In the genomic region with DNA sequence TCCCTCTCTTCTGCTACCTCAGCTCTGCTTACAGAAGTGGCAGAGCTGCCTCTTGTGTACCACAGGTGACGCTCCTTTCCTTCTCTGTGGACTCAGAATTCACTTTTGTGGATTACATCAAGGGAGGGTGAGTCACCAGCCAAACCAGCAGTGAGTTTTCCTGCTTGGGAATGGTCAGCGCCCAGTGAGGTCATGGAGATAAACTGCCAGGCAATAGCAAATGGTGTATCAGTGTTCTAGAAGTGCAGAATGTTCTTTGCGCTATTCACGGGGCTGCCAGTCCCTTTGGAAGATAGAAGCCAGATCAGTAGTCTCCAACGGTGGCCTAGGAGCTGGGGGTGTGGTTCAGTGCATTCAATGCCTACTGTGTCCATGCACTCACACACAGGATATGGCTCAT, we compare ENCODE assay signal across 18 mouse cellular contexts. TPM values are rescaled to one million over a fixed set of nuclear protein-coding genes. Genes with fewer than 3 reads are reported as not detected.
A peak's percentile ranks its signal among the peaks of the same experiment; 100 is the strongest.
DNase-seq lines count a peak whose midpoint lies in the region.
"Had no signal": no experiment of that assay in that cellular context is flagged by ENCODE, and none has a peak within 500 bp of the region (broad histone marks: within the 10 kb centered on the region; RNA-seq: fewer than 3 reads in every experiment).

No protein-coding gene starts in this region.

- peak; percentile 43 for DNase-seq in adrenal gland, adult 2 months
- DNase-seq in adrenal gland, adult 8-10 months, result no peak
- peak; percentile 31 for DNase-seq in heart, adult 8-10 months (ENCODE audit: low spot score)
- DNase-seq in heart, postnatal 14 days, result no peak
- DNase-seq in NIH3T3 (ENCODE audit: low read depth), result peak; percentile 70
- DNase-seq in left cerebral cortex, adult 18-20 months (ENCODE audit: low spot score in 2 of 2), result no peak
- no peak for DNase-seq in cerebellum, postnatal 4 days (ENCODE audit: low spot score in 2 of 2)
- DNase-seq: adrenal gland, postnatal 14 days; B cell, adult 2 months; cerebellum, adult 2 months; cerebellum, postnatal 10 days; embryo, embryonic 11 days; gastrocnemius, adult 2 months; gastrocnemius, postnatal 25 days; kidney, adult 18-20 months had no signal

- intact Hi-C loops in heart, postnatal 14 days (cut with DNase I), result no loop called here

RNA-seq across cellular contexts. Expression of a gene that starts 10.8 kb away (rescaled TPM):
- total RNA-seq in adrenal gland, adult 2 months (2021), result 1 to 10 TPM; 2.8 to 3.4 TPM
- 2.2 and 7.4 TPM in 2 replicates for polyA plus RNA-seq in adrenal gland, adult 2 months (2012; rRNA removed)
- 1 to 10 TPM; 4.4 to 8.6 (median 5.8) TPM for total RNA-seq in adrenal gland, adult 8-10 months (2022)
- under 1 TPM in 1 of 4 experiments, not detected in 3; 0.25 TPM for total RNA-seq in heart, adult 8-10 months (2022)
- under 1 TPM; 0.05 to 0.29 TPM for total RNA-seq in heart, postnatal 14 days (2021)
- 10 to 100 TPM; 67.8 to 89.1 TPM for total RNA-seq in left cerebral cortex, adult 18-20 months (2021)
- total RNA-seq: gastrocnemius, adult 2 months; gastrocnemius, postnatal 25 days; granulocyte monocyte progenitor cell, adult 5-6 weeks; heart, postnatal 10 days had no signal
- polyA plus RNA-seq: heart, embryonic 13.5 days had no signal

RNA-seq across cellular contexts. Expression of a gene that starts 14.0 kb away (rescaled TPM):
- 10 to 100 TPM; 23.8 to 24.2 TPM for total RNA-seq in adrenal gland, adult 2 months (2021)
- 14.3 and 15.1 TPM in 2 replicates for polyA plus RNA-seq in adrenal gland, adult 2 months (2012; rRNA removed)
- total RNA-seq in adrenal gland, adult 8-10 months (2022), result 10 to 100 TPM; 19.5 to 32.3 (median 29.5) TPM
- total RNA-seq in heart, adult 8-10 months (2022), result 10 to 100 TPM; 13.2 to 16.0 (median 14.7) TPM
- 10 to 100 TPM; 18.0 to 18.1 TPM for total RNA-seq in heart, postnatal 14 days (2021)
- 10 to 100 TPM; 29.1 to 31.2 TPM for total RNA-seq in left cerebral cortex, adult 18-20 months (2021)

RNA-seq across cellular contexts. Expression of a gene that starts 33.8 kb away (rescaled TPM):
- 10 to 100 TPM; 10.5 to 16.4 TPM for total RNA-seq in adrenal gland, adult 2 months (2021)
- polyA plus RNA-seq in adrenal gland, adult 2 months (2012; rRNA removed), result 22.0 and 22.3 TPM in 2 replicates
- total RNA-seq in adrenal gland, adult 8-10 months (2022), result 10 to 100 TPM; 14.4 to 21.7 (median 17.1) TPM
- 1 to 10 TPM; 4.8 to 6.6 (median 5.0) TPM for total RNA-seq in heart, adult 8-10 months (2022)
- 1 to 10 TPM; 6.5 to 7.4 TPM for total RNA-seq in heart, postnatal 14 days (2021)
- total RNA-seq in left cerebral cortex, adult 18-20 months (2021), result 1 to 10 TPM; 7.4 to 7.9 TPM

RNA-seq across cellular contexts. Expression of a gene that starts 50.8 kb away (rescaled TPM):
- 10 to 100 TPM; 49.0 to 58.3 TPM for total RNA-seq in adrenal gland, adult 2 months (2021)
- polyA plus RNA-seq in adrenal gland, adult 2 months (2012; rRNA removed), result 56.7 and 69.9 TPM in 2 replicates
- 10 to 100 TPM; 50.1 to 74.6 (median 64.6) TPM for total RNA-seq in adrenal gland, adult 8-10 months (2022)
- 10 to 100 TPM; 60.0 to 79.3 (median 71.7) TPM for total RNA-seq in heart, adult 8-10 months (2022)
- 10 to 100 TPM; 66.9 to 71.2 TPM for total RNA-seq in heart, postnatal 14 days (2021)
- 100 to 1,000 TPM; 124 to 128 TPM for total RNA-seq in left cerebral cortex, adult 18-20 months (2021)

RNA-seq across cellular contexts. Expression of a gene that starts 55.3 kb away (rescaled TPM):
- 10 to 100 TPM; 14.8 to 23.8 TPM for total RNA-seq in adrenal gland, adult 2 months (2021)
- 46.7 and 47.1 TPM in 2 replicates for polyA plus RNA-seq in adrenal gland, adult 2 months (2012; rRNA removed)
- total RNA-seq in adrenal gland, adult 8-10 months (2022), result 10 to 100 TPM; 19.6 to 24.8 (median 23.1) TPM
- total RNA-seq in heart, adult 8-10 months (2022), result 10 to 100 TPM; 15.1 to 18.3 (median 16.5) TPM
- 10 to 100 TPM; 15.0 to 15.3 TPM for total RNA-seq in heart, postnatal 14 days (2021)
- 10 to 100 TPM; 13.8 to 18.4 TPM for total RNA-seq in left cerebral cortex, adult 18-20 months (2021)

Comparison
In these comparisons a context has a peak if more than half of its experiments do, and no peak if none do; other contexts are left out.
1. DNase-seq: peak in adrenal gland, adult 2 months (single experiment), heart, adult 8-10 months (single experiment) and NIH3T3 (single experiment); none in adrenal gland, adult 8-10 months (single experiment), heart, postnatal 14 days (0 of 2), left cerebral cortex, adult 18-20 months (0 of 2) and cerebellum, postnatal 4 days (0 of 2).
2. RNA of a gene that starts 10.8 kb away (total RNA-seq): 67.8 to 89.1 TPM in left cerebral cortex, adult 18-20 months; 4.4 to 8.6 TPM in adrenal gland, adult 8-10 months, 2.8 to 3.4 TPM in adrenal gland, adult 2 months, 0.05 to 0.29 TPM in heart, postnatal 14 days and 0.25 TPM in heart, adult 8-10 months; every median in the first group is over 4 times any median in the second.